Mouse (Mus musculus) cerebellum, adult 2 months (tissue): ENCODE results near the gene Dzip1l.

Source experiments
- CTCF ChIP-seq: fragments of 200-500 bp; IDR thresholded peaks from 2 replicates; pipeline ENCODE4 v1.5.1; 2011; ENCODE audit warnings: low read depth, mild to moderate bottlenecking, control low read depth, low read length, moderate library complexity, borderline replicate concordance; ENCODE audit not compliant: insufficient read depth
- POLR2A ChIP-seq: fragments of 200-500 bp; IDR thresholded peaks from 2 replicates; pipeline ENCODE4 v1.6.1; 2011; ENCODE audit warnings: low read length, control low read depth, borderline replicate concordance; ENCODE audit not compliant: insufficient read depth

GRCm38 (mm10) chr9:99580655-99581054, 48.6 kb upstream of the Dzip1l start:
- TF ChIP-seq CTCF (peak; percentile 42; the same call in 1 of the 2 replicates), POLR2A (no peak)
